Mouse (Mus musculus) urinary bladder, postnatal 14 days (tissue): ENCODE data around the gene Scg2.

Source experiments
- DNase-seq: peaks from one replicate; pipeline ENCODE4 v3.0.0; 2021; ENCODE audit warnings: low spot score

Scg2 gene

DNA sequence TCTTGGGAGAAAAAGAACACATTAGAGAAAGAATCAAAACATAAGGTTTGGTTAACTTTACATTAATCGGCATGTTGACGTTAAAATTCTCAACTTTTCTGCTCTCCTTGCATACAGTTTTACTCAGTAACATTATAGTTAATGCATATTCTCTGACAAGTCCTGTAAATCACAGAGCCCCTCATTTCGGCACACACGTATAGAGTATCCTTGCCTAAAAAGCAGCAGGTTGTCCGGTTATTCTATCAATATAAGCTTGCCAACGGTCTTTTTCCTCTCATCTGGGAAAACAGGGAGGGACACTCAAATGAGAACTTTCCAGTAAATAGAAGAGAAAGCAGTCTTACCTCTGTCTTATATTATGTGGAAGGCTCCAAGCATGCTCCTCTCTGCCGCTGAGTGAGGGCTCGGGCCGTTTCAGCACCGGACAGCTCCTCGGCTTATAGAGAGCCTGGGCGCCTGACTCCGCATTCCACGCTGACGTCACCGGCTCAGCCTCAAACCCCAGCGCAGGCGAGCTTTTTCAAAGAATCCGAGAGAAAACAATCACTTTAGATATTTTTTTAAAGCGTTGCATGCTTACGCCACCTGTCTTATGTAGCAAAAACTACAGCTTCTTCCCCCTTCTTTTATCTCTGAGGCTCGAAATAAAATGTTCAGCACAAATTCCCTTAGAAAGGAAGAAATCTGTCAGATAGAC is at the start of gene Scg2:
TSS of gene Scg2 (minus strand) at position 512 of the 700 bp plus-strand sequence.
- DNase-seq: peak; percentile 90

DNA sequence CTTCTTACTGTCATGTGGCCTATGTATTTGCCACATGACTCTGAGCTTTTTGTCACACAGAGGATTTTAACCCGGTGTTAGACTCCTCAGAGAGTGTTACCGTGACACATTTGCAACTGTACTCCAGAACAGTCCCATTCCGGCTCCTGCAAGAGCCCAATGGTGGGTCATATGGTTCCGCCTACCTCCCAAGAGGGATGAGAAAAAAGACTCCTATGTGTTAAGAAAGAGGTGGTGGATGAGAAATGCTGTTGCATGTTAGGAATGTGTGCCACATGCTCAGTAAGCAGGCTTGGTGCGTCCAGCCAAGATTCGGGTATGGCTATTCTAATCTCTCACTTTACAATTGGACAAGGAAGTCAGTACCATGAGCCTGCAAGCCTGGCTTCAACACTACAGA is 45.6 kb upstream of the Scg2 start:
- no peak for DNase-seq

DNA sequence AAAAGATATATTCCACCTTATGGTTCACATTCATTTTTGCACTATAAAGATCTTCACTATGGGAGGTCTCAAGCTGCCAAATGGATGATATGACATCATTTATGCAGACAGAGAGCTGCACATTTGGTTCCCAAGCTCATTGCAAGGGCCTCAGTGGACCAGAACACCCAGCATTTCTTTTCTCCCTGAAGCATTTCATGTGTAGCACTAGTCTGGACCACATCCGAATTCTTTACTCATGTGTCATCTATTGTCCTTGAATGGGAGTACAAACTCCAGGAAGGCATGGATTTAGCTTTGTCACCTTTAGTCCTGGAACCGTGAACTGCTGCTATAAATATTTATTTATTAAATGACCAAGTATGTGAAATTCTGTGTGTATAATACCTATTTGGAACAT is 30.9 kb upstream of the Scg2 start:
- DNase-seq: no peak

DNA sequence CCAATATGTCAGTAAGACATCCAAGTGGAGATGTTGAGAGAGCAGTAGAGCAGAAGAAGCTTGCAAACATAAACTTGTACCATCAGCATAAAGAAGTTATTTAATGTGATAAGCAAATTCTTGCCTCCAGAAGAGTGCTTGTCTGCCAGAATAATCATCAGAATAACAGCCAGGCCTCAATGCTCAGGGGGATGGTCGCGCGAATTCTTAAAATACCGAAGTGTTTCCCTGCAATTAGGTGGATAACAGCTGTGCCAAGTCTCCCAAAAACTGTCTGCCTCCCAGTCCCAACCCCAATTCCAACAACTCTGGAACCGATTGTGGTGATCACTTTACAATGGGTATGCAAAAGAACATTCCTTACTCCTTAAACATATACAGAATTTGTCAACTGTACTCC is 30.0 kb upstream of the Scg2 start:
- no peak for DNase-seq

DNA sequence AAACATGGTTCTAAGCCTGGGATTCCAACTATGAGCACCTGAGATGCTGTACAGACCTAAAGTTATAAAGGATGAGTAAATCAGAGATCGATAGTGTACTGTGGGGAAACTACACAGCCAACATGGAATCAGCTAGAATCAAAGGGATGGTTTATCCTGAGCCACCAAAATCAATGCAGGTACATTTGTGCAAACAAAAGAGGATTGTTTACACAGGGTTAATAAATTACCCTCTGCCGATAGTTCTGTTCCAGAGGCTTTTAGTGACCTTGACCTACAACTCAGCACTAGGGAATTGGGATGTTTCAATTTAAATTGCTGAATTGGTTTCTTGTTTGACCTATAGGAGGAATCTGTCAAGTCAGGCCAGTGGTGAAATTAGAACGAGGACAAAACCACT is 26.7 kb upstream of the Scg2 start:
- no peak for DNase-seq

DNA sequence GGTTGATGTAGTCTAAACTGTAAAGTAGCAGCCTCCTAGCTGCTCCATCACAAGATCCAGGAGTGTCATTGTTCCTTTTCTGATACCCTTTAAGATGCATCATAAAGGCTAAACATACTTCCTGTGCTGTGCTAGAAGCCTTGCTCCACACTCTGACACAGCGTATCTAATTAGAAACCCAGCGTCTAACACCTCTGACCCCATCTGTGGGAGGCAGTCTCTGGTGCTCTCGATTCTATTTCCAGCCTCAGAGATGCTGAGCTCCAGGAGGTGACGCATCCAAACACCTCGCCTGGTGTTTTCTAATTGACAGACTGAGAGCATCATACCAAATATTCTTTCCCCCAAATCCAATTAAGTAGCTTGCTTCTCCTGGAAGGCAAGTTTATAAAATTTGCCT is 18.6 kb upstream of the Scg2 start:
- no peak for DNase-seq

DNA sequence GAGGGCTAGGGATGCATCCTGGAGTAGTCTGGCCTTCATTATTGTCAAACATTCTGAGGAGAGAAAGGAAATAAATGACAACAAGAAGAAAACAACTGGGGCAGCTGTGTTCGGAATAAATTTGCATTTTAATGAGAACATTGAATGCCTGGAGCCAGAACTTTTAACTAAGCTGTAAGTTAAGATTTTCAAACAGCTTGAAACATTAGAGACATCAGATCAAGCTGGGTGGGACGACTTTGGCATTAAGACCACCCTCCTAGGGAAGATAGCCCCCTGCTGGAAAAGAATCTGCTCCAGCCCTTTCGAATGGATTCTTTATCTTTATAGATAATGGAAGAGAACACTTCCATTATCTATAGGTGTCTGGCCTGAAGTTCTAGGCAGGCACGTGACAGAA is 14.2 kb upstream of the Scg2 start:
- DNase-seq: no peak

DNA sequence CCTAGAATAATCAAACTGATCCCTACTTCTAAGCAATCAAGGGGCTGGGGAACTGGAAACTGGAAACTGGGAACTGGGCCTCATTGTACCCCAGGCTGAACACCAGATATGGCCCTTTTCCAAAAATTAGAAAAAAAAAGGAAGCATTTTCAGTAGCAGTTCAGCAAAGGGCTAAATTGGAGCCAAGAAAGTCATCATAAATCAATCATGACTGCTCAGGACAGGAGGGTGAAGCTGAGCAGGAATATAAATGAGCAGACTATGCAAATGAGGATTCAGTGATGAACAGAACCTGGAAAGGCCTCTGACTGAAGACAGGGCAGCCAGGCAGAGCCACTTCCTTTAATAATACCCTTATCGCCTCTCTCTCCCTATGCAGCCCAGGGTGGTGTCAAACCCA is 12.4 kb upstream of the Scg2 start:
- DNase-seq: no peak

DNA sequence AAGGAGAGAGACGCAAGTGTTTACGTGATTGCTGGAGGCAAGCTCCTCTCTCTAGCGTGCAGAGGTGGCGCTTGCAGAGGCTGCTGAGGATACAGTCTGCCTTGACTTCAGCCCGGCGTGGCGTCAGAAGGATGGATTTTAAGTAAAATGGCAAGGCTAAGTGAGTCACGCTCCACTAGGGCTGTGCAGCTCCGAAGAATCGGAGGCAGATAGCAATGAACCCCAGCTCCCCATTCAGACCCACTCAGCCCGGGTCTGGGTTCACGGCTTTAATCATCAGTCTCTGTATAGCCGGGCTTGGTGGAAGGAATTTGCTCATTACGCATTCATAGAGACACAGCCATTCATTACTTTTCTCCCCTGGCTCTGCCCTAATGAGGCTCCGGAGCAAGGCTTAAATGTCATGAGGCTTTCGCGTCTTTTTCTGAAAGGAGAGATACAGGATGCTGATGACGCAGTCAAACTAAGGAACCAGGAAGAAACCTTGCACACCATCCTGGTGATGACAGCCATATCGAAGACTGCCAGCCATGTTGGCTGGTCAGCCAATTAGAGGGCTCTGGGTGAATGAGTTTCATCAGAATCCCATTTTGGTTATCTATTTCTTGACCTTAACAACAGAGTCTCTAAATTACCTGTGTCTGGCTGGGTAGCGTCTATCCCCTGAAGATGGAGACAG is 10.6 kb upstream of the Scg2 start:
- DNase-seq: no peak

DNA sequence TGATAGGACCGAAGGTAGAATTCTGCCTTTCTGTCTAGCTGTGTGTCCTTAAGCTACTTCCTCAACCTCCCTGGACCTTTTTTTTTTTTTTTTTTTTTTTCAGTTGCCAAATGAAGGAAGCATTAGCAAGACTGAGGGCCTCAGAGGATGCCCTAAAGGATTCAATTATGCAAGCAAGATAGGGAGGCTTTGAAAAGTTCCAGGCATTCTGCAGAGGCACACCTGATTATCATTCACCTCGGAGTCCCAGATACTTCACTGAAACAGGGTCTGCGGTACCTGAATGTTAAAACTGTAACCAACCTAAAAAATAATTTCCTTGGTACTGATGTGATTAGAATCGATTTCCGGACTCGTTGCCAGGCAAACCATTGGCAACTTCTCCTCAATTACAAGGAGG is 10.0 kb upstream of the Scg2 start:
- no peak for DNase-seq

DNA sequence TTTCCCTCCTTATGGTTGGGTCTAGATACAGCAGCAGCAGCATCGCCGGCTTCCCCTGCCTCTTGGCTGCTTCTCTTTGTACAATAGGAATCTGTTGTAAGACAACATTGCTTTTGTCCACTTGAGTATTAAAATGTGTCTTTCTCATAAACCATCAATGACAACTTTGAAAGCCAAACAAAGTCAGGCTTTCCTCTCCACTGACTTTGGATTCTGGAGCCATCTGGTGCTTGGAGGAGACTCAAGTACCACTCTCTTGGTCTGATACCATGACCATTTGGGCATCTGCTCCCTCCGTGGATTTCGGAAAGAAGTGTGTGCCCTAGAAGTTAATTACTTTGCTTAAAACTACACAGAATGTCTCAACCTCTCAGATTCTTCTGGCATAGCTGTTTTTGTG is 5.7 kb upstream of the Scg2 start:
- DNase-seq: no peak

DNA sequence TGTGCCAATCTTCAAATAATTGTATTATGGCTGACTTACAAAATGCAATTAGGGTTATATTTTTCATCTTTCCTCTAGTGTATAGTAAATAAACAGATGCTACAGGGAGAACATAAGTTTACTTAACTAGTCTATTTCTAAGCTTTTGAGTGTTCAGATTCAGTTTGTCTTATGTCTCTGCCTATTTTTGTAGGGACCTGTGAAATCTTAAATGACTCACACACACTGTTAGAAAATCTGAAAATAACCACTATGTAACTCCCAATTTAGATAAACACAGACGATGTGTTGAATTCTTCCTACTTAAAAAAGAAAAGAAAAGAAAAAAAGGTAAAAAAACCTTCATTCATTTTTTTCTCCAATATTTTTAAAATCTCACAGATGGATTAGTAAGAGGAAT is 2.2 kb downstream of the Scg2 start:
- no peak for DNase-seq

DNA sequence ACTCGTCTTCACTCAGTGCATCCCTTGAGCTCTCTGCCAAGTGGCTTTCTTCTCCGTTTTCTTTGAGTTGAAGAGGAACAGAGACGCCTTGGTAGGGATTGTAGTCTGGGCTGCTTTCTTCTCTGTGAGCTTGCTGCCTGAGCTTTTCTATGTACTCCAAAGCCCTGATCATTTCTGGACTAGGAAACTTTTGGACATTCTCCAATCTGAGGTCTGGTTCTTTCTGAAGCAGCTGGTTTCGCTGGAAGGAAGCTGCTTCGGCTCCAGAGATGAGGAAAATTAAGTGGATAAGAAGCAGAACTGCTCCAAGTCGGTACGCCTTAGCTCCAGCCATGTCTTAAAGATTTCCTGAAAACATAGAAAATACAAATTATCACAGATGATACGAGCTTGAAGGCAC is 3.2 kb downstream of the Scg2 start:
- no peak for DNase-seq

DNA sequence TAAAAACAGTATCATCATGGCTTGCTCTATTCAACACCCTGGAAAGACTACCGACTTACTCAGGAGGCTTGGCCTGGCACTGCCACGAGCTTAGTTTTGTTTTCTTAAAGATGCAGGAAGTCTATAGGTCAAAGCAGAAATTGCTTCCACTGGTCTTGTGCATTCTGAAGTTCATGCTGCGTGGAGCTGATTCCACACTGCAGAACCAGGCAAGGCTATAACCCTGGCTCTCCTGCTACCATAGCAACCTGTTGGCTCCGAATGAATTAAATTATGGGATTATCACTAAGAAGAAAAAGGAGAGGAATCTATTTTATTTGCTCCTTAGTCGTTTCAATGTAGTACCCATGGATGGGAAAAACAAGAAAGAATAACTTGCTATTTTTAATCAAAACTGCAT is 10.9 kb downstream of the Scg2 start:
- DNase-seq: no peak

DNA sequence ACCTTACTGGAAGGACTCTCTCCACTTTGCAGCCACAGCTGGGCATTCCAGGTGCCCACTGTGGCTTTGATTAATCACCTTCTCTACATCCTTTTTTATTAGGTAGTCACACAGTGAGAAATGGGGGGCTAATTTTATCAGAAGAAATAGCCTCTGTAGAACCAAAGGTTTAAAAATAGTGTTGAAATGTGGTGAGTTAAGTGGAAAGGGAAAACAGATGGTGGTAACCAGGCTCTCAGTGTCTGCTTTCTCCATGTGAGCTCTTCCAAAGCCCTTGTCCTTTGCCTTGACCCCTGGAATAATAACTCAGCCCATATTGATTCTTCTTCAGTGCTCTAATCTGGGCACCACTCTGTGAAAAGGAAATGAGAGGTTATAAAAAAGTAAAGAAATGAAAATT is 24.4 kb downstream of the Scg2 start:
- DNase-seq: no peak

DNA sequence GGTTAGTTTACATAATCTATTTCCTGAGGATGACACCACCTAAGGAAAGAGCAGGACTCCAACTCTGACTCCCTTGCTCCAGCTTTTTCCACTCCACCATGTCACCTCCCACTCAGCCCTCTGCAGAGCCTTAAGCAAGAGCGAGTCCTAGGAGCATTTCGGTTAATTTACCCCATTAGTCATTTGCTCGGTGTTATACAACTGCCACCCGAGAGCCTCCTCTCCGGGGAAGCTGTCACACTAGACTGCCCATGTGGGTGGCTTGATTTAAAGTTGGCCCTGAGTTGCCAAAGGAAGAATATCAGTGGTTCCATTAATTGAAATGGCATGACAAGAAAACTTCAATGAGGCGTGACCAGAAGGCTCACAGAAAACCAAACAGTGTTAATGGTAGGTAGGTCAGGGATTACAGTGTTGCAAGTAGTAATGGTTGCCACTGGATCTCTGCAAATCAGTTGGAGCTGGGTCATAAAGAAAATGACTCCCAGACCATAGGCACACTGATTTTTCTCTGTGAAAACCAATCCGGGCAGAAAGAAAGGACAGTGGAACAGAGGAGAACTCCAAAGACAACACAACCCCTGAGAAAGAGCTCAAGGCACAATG is 33.5 kb downstream of the Scg2 start:
- DNase-seq: no peak

DNA sequence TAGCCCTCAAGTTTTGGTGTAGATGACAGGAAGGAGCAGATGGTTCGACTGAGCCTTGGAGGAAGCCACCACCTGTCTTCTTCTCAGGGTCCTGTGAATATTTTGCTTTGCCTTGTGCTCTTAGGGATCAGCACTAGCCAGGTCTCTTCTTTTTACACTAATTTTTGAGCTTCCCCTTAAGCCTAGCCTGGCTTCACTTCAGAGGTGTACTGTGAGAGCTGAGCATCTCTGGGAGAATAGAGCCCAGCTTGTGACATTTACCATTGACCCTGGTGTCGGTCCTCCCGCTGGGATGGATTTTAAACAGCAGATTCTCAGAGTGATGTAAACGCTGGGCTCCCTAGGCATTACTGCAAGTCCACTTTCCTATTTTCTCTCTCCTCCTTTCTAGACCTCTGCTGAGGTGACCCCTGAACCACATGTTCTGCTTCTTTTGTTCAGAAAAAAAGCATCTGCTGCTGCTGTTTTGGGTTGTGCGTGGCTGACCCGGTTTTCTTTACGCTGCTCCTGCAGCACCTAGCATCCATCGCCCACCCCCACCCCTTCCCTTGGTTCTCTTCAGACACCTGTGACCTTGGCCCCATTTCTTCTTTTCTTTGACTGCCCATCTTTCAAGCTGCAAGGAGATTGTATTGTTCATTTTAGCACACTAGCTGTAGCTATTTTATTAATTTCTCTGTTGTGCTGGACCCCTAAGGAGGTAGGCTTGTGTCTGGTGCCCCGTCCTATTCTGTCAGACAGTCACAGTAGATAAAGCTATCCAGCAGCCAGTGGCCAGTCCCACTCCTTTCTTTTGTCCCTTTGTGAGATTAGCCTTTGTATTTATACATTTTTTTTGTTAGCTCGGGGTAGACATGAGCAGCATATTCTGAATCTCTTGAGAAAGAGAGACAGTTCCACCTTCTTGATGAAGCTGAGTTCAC is 38.6 kb downstream of the Scg2 start:
- no peak for DNase-seq

DNA sequence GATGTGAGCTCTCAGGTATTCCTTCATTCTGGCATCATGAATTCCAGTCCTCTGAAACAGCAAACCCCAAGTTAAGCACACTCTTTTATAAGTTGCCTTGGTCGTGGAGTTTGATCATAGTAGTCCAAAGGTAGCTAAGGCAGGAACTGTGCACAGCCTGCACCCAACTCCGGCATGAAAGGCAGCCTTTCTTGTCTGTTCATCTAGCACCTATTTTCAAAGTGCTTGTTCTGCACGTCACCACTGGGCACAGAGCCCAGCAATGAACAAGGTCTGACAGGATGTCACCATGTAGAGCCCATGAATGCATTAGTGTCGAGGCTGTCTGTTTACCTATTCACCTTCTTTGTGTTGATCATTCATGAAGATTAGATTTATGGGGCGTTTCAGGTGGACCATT is 39.6 kb downstream of the Scg2 start:
- DNase-seq: peak; percentile 46
